Mouse (Mus musculus) CH12.LX (cell line): ENCODE data around the gene Ctbs. TPM values are rescaled to one million over a fixed set of nuclear protein-coding genes. Genes with fewer than 3 reads are reported as not detected.
A peak's percentile ranks its signal among the peaks of the same experiment; 100 is the strongest.

Experiments used
- DNase-seq: peaks from one replicate; pipeline ENCODE4 v3.0.0-alpha.2; 2013; ENCODE audit errors: extremely low read depth
- H3K27ac ChIP-seq: 2 replicates; pipeline ENCODE4 v1.5.1; 2012; ENCODE audit warnings: low read depth, mild to moderate bottlenecking, control low read depth, moderate library complexity; ENCODE audit not compliant: insufficient read depth
- H3K27me3 ChIP-seq: replicated peaks from 2 replicates; pipeline ENCODE3; 2012; ENCODE audit warnings: inconsistent platforms
- H3K36me3 ChIP-seq, 2 experiments: replicated peaks in 1 of 2; 2 replicates each; pipeline versions ENCODE3 to v1.6.1; 2012; ENCODE audit warnings: inconsistent platforms in 1 of 2, low read length in 1 of 2, mild to moderate bottlenecking in 1 of 2, mixed read lengths in 1 of 2, moderate library complexity in 1 of 2; ENCODE audit not compliant: control insufficient read depth in 1 of 2, insufficient read depth in 1 of 2
- H3K4me1 ChIP-seq, 2 experiments: 2 replicates each; pipeline ENCODE4 v1.6.1; 2012; ENCODE audit warnings: inconsistent platforms in 1 of 2, moderate library complexity in 1 of 2; ENCODE audit not compliant: insufficient read depth in 2 of 2, control insufficient read depth in 1 of 2
- H3K4me2 ChIP-seq: 2 replicates; pipeline ENCODE4 v1.6.1; 2012; ENCODE audit warnings: low read depth, mild to moderate bottlenecking, control low read depth; ENCODE audit not compliant: poor library complexity, insufficient read depth, severe bottlenecking
- H3K4me3 ChIP-seq, 3 experiments: fragments of 150-350 bp in 1 of 3; sonication (generic) in 1 of 3; replicated peaks in 1 of 3; 2 replicates each; pipeline versions ENCODE3 to v1.5.1; 2011 to 2012; ENCODE audit warnings: low read depth in 2 of 3, low read length in 2 of 3, mild to moderate bottlenecking in 2 of 3, moderate library complexity in 2 of 3, control low read depth in 1 of 3, improper control_type of control experiment in 1 of 3, inconsistent platforms in 1 of 3, mixed read lengths in 1 of 3; ENCODE audit not compliant: poor library complexity in 1 of 3
- H3K79me2 ChIP-seq: replicated peaks from 2 replicates; pipeline ENCODE4 v1.6.1; 2012; ENCODE audit warnings: mild to moderate bottlenecking, moderate library complexity; ENCODE audit not compliant: control insufficient read depth, poor library complexity, insufficient read depth, severe bottlenecking; ENCODE audit errors: extremely low read depth
- H3K9ac ChIP-seq: 2 replicates; pipeline ENCODE4 v1.6.1; 2012; ENCODE audit warnings: low read depth, mild to moderate bottlenecking, control low read depth, moderate library complexity; ENCODE audit not compliant: insufficient read depth
- H3K9me3 ChIP-seq: replicated peaks from 2 replicates; pipeline ENCODE3; 2012; ENCODE audit warnings: low read length, inconsistent platforms, mixed read lengths
- BHLHE40 ChIP-seq: IDR thresholded peaks from 2 replicates; pipeline ENCODE4 v1.6.1; 2011; ENCODE audit warnings: mild to moderate bottlenecking, low read depth, low read length, improper control_type of control experiment
- CHD1 ChIP-seq: IDR thresholded peaks from 2 replicates; pipeline ENCODE4 v1.6.1; 2012; ENCODE audit warnings: low read depth, low read length, improper control_type of control experiment, inconsistent platforms
- CHD2 ChIP-seq: IDR thresholded peaks from 2 replicates; pipeline ENCODE4 v1.6.1; 2011; ENCODE audit warnings: low read length, improper control_type of control experiment
- CTCF ChIP-seq, 2 experiments: IDR thresholded peaks in 1 of 2; conservative IDR thresholded peaks in 1 of 2; 2 replicates each; pipeline ENCODE4 v1.5.1; 2011 to 2012; ENCODE audit warnings: low read depth in 2 of 2, low read length in 2 of 2, improper control_type of control experiment in 1 of 2, inconsistent platforms in 1 of 2, mild to moderate bottlenecking in 1 of 2, moderate library complexity in 1 of 2
- ELF1 ChIP-seq: IDR thresholded peaks from 2 replicates; pipeline ENCODE4 v1.6.1; 2014; ENCODE audit warnings: low read depth, mild to moderate bottlenecking, inconsistent platforms, low read length, improper control_type of control experiment
- EP300 ChIP-seq: IDR thresholded peaks from 2 replicates; pipeline ENCODE4 v1.6.1; 2011; ENCODE audit warnings: low read length, improper control_type of control experiment
- ETS1 ChIP-seq: conservative IDR thresholded peaks from 2 replicates; pipeline ENCODE4 v1.6.1; 2012; ENCODE audit warnings: low read depth, mild to moderate bottlenecking, inconsistent platforms, low read length, improper control_type of control experiment, moderate library complexity
- HCFC1 ChIP-seq: IDR thresholded peaks from 2 replicates; pipeline ENCODE4 v1.6.1; 2012; ENCODE audit warnings: low read depth, mild to moderate bottlenecking, inconsistent platforms, low read length, improper control_type of control experiment
- IRF4 ChIP-seq: IDR thresholded peaks from 2 replicates; pipeline ENCODE4 v1.6.1; 2014; ENCODE audit warnings: low read depth, mild to moderate bottlenecking, inconsistent platforms, low read length, improper control_type of control experiment
- KAT2A ChIP-seq: IDR thresholded peaks from 2 replicates; pipeline ENCODE4 v1.6.1; 2012; ENCODE audit warnings: low read length, improper control_type of control experiment, inconsistent platforms; ENCODE audit not compliant: insufficient replicate concordance
- MAFK ChIP-seq: IDR thresholded peaks from 2 replicates; pipeline ENCODE4 v1.6.1; 2011; ENCODE audit warnings: low read length, improper control_type of control experiment; ENCODE audit not compliant: insufficient replicate concordance
- MAX ChIP-seq: IDR thresholded peaks from 2 replicates; pipeline ENCODE4 v1.6.1; 2011; ENCODE audit warnings: low read length, improper control_type of control experiment
- MEF2A ChIP-seq: IDR thresholded peaks from 2 replicates; pipeline ENCODE4 v1.6.1; 2014; ENCODE audit warnings: low read depth, mild to moderate bottlenecking, inconsistent platforms, low read length, improper control_type of control experiment, borderline replicate concordance
- MXI1 ChIP-seq: IDR thresholded peaks from 2 replicates; pipeline ENCODE4 v1.6.1; 2011; ENCODE audit warnings: mild to moderate bottlenecking, low read depth, low read length, improper control_type of control experiment
- MYC ChIP-seq: IDR thresholded peaks from 2 replicates; pipeline ENCODE4 v1.6.1; 2011; ENCODE audit warnings: low read depth, mild to moderate bottlenecking, improper control_type of control experiment, low read length
- NELFE ChIP-seq: IDR thresholded peaks from 2 replicates; pipeline ENCODE4 v1.6.1; 2011; ENCODE audit warnings: low read depth, low read length, improper control_type of control experiment
- PAX5 ChIP-seq: IDR thresholded peaks from 2 replicates; pipeline ENCODE4 v1.6.1; 2012; ENCODE audit warnings: low read length, inconsistent platforms, mixed read lengths
- POLR2A ChIP-seq: IDR thresholded peaks from 2 replicates; pipeline ENCODE4 v1.6.1; 2011; ENCODE audit warnings: low read depth, mild to moderate bottlenecking, improper control_type of control experiment, low read length
- RAD21 ChIP-seq: IDR thresholded peaks from 2 replicates; pipeline ENCODE4 v1.6.1; 2011; ENCODE audit warnings: low read depth, mild to moderate bottlenecking, low read length, improper control_type of control experiment, moderate library complexity
- SIN3A ChIP-seq: IDR thresholded peaks from 2 replicates; pipeline ENCODE4 v1.6.1; 2012; ENCODE audit warnings: low read length, improper control_type of control experiment, inconsistent platforms
- SMC3 ChIP-seq: IDR thresholded peaks from 2 replicates; pipeline ENCODE4 v1.6.1; 2011; ENCODE audit warnings: low read depth, low read length, improper control_type of control experiment
- TBP ChIP-seq: conservative IDR thresholded peaks from 2 replicates; pipeline ENCODE4 v1.6.1; 2011; ENCODE audit warnings: low read depth, low read length, improper control_type of control experiment
- TCF12 ChIP-seq: IDR thresholded peaks from 2 replicates; pipeline ENCODE4 v1.6.1; 2014; ENCODE audit warnings: low read depth, mild to moderate bottlenecking, inconsistent platforms, low read length, improper control_type of control experiment
- USF2 ChIP-seq: conservative IDR thresholded peaks from 2 replicates; pipeline ENCODE4 v1.6.1; 2011; ENCODE audit warnings: low read depth, low read length, improper control_type of control experiment
- ZMIZ1 ChIP-seq: IDR thresholded peaks from 2 replicates; pipeline ENCODE4 v1.6.1; 2012; ENCODE audit warnings: low read depth, mild to moderate bottlenecking, inconsistent platforms, low read length, improper control_type of control experiment
- ZNF384 ChIP-seq: IDR thresholded peaks from 2 replicates; pipeline ENCODE4 v1.6.1; 2012; ENCODE audit warnings: low read depth, low read length, improper control_type of control experiment, inconsistent platforms
- dilution Hi-C: fragments of 300-500 bp; cut with MboI; formaldehyde crosslinking; loops from 2 replicates; pipeline ENCODE4 v1.14.3; 2020; ENCODE audit warnings: low sequenced_read_pairs; ENCODE audit not compliant: extremely low pct_unique_long_range_greater_than_20kb, extremely low pct_ligation_motif_present
- in situ Hi-C: fragments of 300-500 bp; cut with MboI; formaldehyde crosslinking; loops from 3 replicates; pipeline ENCODE4 v1.14.3; 2019; ENCODE audit warnings: low sequenced_read_pairs, low pct_ligation_motif_present, low pct_unique_long_range_greater_than_20kb, mixed read lengths
- polyA plus RNA-seq: library from polyadenylated mRNA; unstranded; fragments of >175 nt; gene quantifications from 2 replicates; pipeline ENCODE4 v1.2.1, GENCODE M21; 2012; ENCODE audit warnings: low read depth; ENCODE audit not compliant: insufficient read length
- total RNA-seq, 2 experiments: library from RNA; depleted of rRNA; stranded (reverse); fragments of 300-350 nt in 1 of 2; fragments of >200 nt in 1 of 2; gene quantifications; 2 replicates each; pipeline ENCODE4 v1.2.3; 2012 to 2014

Ctbs gene
- total and polyA plus RNA-seq, 3 experiments = 21.4 to 48.8 (median 33.5) TPM

- in situ Hi-C loops (no loop called here), dilution Hi-C loops (no loop called here)
- no peak for TF ChIP-seq ETS1
- TF ChIP-seq MXI1 = peak; percentile 89
- TF ChIP-seq MYC = 0 out of 2 replicates have a peak, but pooled peaks have one; percentile 66
- 0 out of 2 replicates have a peak, but pooled peaks have one; percentile 20 for TF ChIP-seq ZMIZ1
- TF ChIP-seq NELFE = peak; percentile 62
- peak; percentile 85 for TF ChIP-seq SIN3A
- TF ChIP-seq MAX = peak; percentile 84
- TF ChIP-seq PAX5 = no peak
- TF ChIP-seq POLR2A = peak; percentile 73
- peak; percentile 50; the same call in 1 of the 2 replicates for TF ChIP-seq ELF1
- TF ChIP-seq KAT2A = 0 out of 2 replicates have a peak, but pooled peaks have one; percentile 35
- no peak for TF ChIP-seq MEF2A
- TF ChIP-seq USF2 = no peak
- TF ChIP-seq EP300 = no peak
- no peak for TF ChIP-seq ZNF384
- peak; percentile 19; the same call in 1 of the 2 replicates for TF ChIP-seq TCF12
- TF ChIP-seq TBP = peak; percentile 74
- peak; percentile 78 for TF ChIP-seq HCFC1
- Histone ChIP-seq H3K27ac (no peak overlapping the region), H3K9ac (peak overlapping the region; percentile 2; the same call in 1 of the 2 replicates), H3K79me2 (peaks cover 3% of the 10 kb centered on the region; the same call in 1 of the 2 replicates), H3K4me2 (peak overlapping the region; percentile 91; the same call in 1 of the 2 replicates), H3K4me1 (peaks cover 9 to 21% of the 10 kb centered on the region in 2 experiments), H3K4me3 (peak overlapping the region; percentile 49 to 89 (median 64)), H3K27me3 (no peaks in the 10 kb centered on the region), H3K9me3 (no peaks in the 10 kb centered on the region), H3K36me3 (peaks cover 9 to 30% of the 10 kb centered on the region in 2 experiments)
- DNase-seq = peak; percentile 90
Measured at GRCm38 (mm10) chr3:146451375-146451774, 1.8 kb downstream of the Ctbs start.

- in situ Hi-C loops = no loop called here
- Histone ChIP-seq H3K36me3 (peaks cover 7 to 43% of the 10 kb centered on the region in 2 experiments), H3K9ac (no peak overlapping the region), H3K9me3 (no peaks in the 10 kb centered on the region), H3K4me1 (peaks cover 0 to 5% of the 10 kb centered on the region in 2 experiments; a peak in 2 of 4 replicates), H3K27ac (no peak overlapping the region), H3K4me3 (no peak overlapping the region), H3K79me2 (no peaks in the 10 kb centered on the region), H3K4me2 (no peak overlapping the region), H3K27me3 (no peaks in the 10 kb centered on the region)
- dilution Hi-C loops = no loop called here
- TF ChIP-seq SMC3 (peak; percentile 39), CTCF (conservative IDR thresholded peaks at IDR 0.05 in 1 of 2, IDR thresholded peaks at IDR 0.05 in 1 of 2; ENCODE audit: low read depth in 2 of 2, low read length in 2 of 2) (peak in 1 of 2 experiments; percentile 55; a peak in 2 of 4 replicates), CHD2 (no peak), CHD1 (0 out of 2 replicates have a peak, but pooled peaks have one; percentile 29), RAD21 (peak; percentile 41), MAFK (peak; percentile 9; the same call in 1 of the 2 replicates), EP300 (no peak), BHLHE40 (no peak), IRF4 (no peak)
- peak; percentile 38 for DNase-seq
Measured at GRCm38 (mm10) chr3:146462939-146463338, 13.3 kb downstream of the Ctbs start.
